Mouse (Mus musculus): Measurements from ENCODE around the gene Epb42.

DNA sequence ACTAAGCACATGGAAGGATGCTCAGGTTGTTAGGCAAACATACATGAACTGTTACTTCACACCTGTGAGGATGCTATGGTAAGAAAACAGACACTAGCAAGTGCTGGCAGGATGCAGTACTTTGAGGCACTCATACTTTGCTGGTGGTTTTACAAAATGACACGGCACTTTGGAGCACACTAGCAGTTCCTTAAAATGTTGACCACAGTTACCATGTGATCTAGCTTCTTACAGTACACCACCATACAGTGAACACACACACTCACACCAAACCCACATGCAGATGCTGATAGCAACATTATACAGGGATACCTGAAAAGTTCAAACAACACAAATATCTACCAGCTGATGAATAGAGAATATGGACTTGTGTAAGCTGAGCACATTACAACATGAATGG is 45.8 kb upstream of the Epb42 start:
- TF ChIP-seq CTCF (IDR thresholded peaks at IDR 0.05; ENCODE audit: low read depth, low read length) (no peak), GATA1 (IDR thresholded peaks at IDR 0.05; ENCODE audit: borderline replicate concordance, low read length) (no peak), GATA2 (IDR thresholded peaks at IDR 0.05; ENCODE audit: borderline replicate concordance, low read depth, low read length) (no peak), POLR2AphosphoS5 (IDR thresholded peaks at IDR 0.05; ENCODE audit: insufficient replicate concordance, low read depth, low read length) (no peak), TAL1 (conservative IDR thresholded peaks at IDR 0.05; ENCODE audit: low read depth, low read length) (no peak)
